Mouse (Mus musculus) olfactory bulb, adult 2 months (tissue): ENCODE data around the gene Limch1.

ENCODE experiments used
- CTCF ChIP-seq: fragments of 200-500 bp; IDR thresholded peaks from 2 replicates; pipeline ENCODE4 v1.5.1; 2012; ENCODE audit warnings: low read depth, mild to moderate bottlenecking, low read length, moderate library complexity; ENCODE audit not compliant: insufficient read depth
- POLR2A ChIP-seq: fragments of 200-500 bp; IDR thresholded peaks from 2 replicates; pipeline ENCODE4 v1.6.1; 2012; ENCODE audit warnings: mild to moderate bottlenecking, low read depth, low read length, moderate library complexity; ENCODE audit not compliant: insufficient read depth

DNA sequence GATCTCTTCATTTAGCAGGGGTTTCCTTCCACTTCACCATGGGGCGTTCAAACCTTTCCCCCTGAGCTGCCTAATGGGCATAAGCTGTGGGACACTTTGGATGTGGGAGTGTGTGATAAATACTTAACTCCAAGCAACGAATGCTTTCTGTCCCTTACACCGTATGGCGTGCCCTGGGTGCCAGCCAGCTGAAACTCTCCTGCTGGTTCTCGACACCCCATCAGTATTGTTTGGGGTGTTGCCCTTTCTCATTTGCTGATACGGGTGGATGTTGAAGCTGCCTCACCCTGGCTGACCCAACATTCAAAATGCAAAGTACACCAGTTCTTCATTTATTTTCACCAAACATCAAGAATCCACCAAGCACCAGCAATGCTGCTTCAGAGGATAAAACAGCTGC, 168.2 kb downstream of the Limch1 start:
- TF ChIP-seq CTCF: no peak
- TF ChIP-seq POLR2A: no peak
